Mouse (Mus musculus): ENCODE data around the gene Dpp6. TPM values are rescaled to one million over a fixed set of nuclear protein-coding genes. Genes with fewer than 3 reads are reported as not detected.

Dpp6 gene
- polyA plus RNA-seq, 1 experiment from 2014 or later: 0.76 TPM

DNA sequence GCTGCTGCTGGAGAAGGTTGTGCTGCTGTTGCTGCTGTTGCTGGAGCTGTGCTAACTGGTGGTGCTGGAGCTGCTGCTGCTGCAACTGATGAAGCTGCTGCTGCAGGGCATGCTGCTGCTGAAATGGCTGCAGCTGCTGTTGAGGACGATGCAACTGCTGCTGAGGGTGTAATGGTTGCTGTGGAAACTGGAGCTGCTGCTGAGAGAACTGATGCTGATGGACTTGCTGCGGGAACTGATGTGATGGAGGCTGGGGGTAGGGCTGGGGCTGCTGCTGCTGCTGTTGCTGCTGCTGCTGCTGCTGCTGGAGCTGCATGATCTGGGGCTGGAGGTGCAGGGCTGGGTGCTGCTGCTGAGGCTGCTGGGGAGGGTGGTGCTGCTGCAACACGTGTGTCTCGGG lies 948.8 kb downstream of the Dpp6 start:
- no peak overlapping the region for H3K27ac ChIP-seq (ENCODE audit: low read depth, low read length)
- no peak for ATAC-seq
- no peak overlapping the region for H3K4me3 ChIP-seq (ENCODE audit: low read depth, low read length)
- H3K27me3 ChIP-seq (replicated peaks; ENCODE audit: control insufficient read depth, insufficient read depth, low read length): no peaks in the 10 kb centered on the region
- no peak for TF ChIP-seq CTCF (IDR thresholded peaks at IDR 0.05; ENCODE audit: low read depth)
- no peak overlapping the region for H3K4me2 ChIP-seq (replicated peaks; ENCODE audit: low read depth)
- no peak overlapping the region for H3K9ac ChIP-seq (ENCODE audit: low read depth, low read length)
- peaks cover 73% of the 10 kb centered on the region for H3K36me3 ChIP-seq (ENCODE audit: control insufficient read depth, insufficient read depth)
- WGBS: 89% methylated on average over 4 of the region's 4 CpGs
- H3K4me1 ChIP-seq (replicated peaks; ENCODE audit: control insufficient read depth, insufficient read depth, low read length): no peaks in the 10 kb centered on the region
- H3K9me3 ChIP-seq (ENCODE audit: control insufficient read depth): no peaks in the 10 kb centered on the region

DNA sequence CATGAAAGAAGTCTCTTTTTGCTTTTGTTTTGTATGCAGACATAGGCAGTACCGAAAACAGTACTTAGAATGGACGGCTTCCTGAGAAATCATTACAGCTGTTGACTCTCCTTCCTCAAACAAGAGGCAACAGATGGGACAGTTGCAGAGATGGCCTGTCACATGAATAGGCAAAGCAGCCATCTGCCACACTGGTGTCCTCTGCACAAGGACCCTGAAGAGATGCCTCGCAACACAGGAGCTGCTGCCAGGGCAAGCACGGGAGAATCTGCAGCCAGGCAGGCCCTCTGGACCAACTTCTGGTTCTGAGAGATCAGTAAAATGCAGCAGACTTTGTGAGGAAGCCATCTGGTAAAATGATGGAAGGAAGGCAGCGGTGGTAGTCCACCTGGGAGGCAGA lies 950.9 kb downstream of the Dpp6 start:
- H3K27me3 ChIP-seq (replicated peaks; ENCODE audit: control insufficient read depth, insufficient read depth, low read length): no peaks in the 10 kb centered on the region
- no peak overlapping the region for H3K4me3 ChIP-seq (ENCODE audit: low read depth, low read length)
- H3K9me3 ChIP-seq (ENCODE audit: control insufficient read depth): no peaks in the 10 kb centered on the region
- peaks cover 73% of the 10 kb centered on the region for H3K36me3 ChIP-seq (ENCODE audit: control insufficient read depth, insufficient read depth)
- no peaks in the 10 kb centered on the region for H3K4me1 ChIP-seq (replicated peaks; ENCODE audit: control insufficient read depth, insufficient read depth, low read length)
- no peak overlapping the region for H3K27ac ChIP-seq (ENCODE audit: low read depth, low read length)
- no peak for TF ChIP-seq CTCF (IDR thresholded peaks at IDR 0.05; ENCODE audit: low read depth)
- no peak overlapping the region for H3K4me2 ChIP-seq (replicated peaks; ENCODE audit: low read depth)
- WGBS: 80% methylated on average over 5 of the region's 5 CpGs
- no peak for ATAC-seq
- no peak overlapping the region for H3K9ac ChIP-seq (ENCODE audit: low read depth, low read length)

All from intestine, postnatal 0 days (tissue).